Comparison of ENCODE assay signal across 8 mouse cellular contexts in the genomic region with DNA sequence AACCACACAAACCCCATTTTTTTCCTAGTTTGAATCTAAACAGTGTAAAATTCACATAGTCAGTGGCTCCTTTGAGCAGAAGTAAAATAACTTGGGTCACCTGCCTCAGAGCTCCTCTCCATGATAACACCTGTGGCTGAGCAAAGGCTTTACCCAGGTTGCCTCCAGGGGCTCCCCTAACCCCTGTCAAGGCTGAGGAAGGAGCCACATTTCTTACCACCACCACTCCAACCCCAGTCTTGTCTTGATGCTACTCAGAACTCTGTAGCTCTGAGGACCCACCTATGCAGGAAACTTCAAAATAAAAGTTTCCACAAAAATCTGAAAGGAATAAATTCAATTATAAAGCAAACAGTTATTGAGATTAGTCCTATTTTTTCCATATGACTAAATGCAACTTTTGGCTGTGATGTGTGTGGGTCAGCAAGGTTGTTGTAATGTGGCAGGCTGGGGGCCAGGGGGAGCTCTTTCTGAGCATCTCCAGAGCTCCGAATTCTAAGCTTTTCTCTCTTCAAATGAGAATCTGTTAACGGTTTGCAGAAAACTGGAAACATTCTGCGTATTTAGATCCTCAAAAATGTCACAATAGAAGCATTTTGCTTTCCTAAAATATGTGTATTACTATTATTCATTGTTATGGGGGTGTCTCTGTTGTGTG.
DNase-seq lines count a peak whose midpoint lies in the region; ATAC-seq and TF ChIP-seq lines count a peak whose summit lies in the region.

No protein-coding gene starts in this region.

- peak; percentile 26; the same call in 1 of the 2 replicates for TF ChIP-seq CTCF in cortical plate, adult 2 months (IDR thresholded peaks at IDR 0.05; ENCODE audit: extremely low read depth, insufficient read depth, low read length)

- no peak overlapping the region for H3K27ac ChIP-seq in cortical plate, adult 2 months (ENCODE audit: insufficient read depth, low read length)

- H3K4me1 ChIP-seq in cortical plate, adult 2 months (ENCODE audit: control insufficient read depth, insufficient read depth, low read length) = no peaks in the 10 kb centered on the region

- peak; percentile 16 for DNase-seq in gastrocnemius, postnatal 14 days
- DNase-seq in gastrocnemius, postnatal 25 days = no peak
- DNase-seq in right cerebral cortex, postnatal 14 days = peak; percentile 6
- DNase-seq in right cerebral cortex, postnatal 36 days (ENCODE audit: low spot score in 2 of 2) = no peak
- peak; percentile 51 to 52 for DNase-seq in thymus, postnatal 36 days
- DNase-seq in cerebellum, adult 9-10 months = no peak

- intact Hi-C loops in gastrocnemius, postnatal 14 days (cut with DNase I; ENCODE audit: low total_unique reads) = no loop called here

- ATAC-seq in erythroblast, adult 5-6 weeks (replicated peaks; ENCODE audit: low FRiP score, poor library complexity, severe bottlenecking) = no peak

- no peak for TF ChIP-seq POLR2A in cortical plate, adult 2 months (IDR thresholded peaks at IDR 0.05; ENCODE audit: extremely low read depth, insufficient read depth, low read length)

- no peak overlapping the region for H3K4me3 ChIP-seq in cortical plate, adult 2 months (ENCODE audit: insufficient read depth, low read length)

Comparison
In these comparisons a context has a peak if more than half of its experiments do, and no peak if none do; other contexts are left out.
1. DNase-seq: peak in gastrocnemius, postnatal 14 days (single experiment), right cerebral cortex, postnatal 14 days (single experiment) and thymus, postnatal 36 days (2 of 2); none in gastrocnemius, postnatal 25 days (single experiment), right cerebral cortex, postnatal 36 days (0 of 2) and cerebellum, adult 9-10 months (single experiment).